Mouse (Mus musculus): ENCODE data around the gene Prlr. TPM values are rescaled to one million over a fixed set of nuclear protein-coding genes. Genes with fewer than 3 reads are reported as not detected.

The Prlr gene
- polyA plus RNA-seq, 1 experiment from 2014 or later, result 0.11 TPM

GRCm38 (mm10) chr15:10200991-10201390 lies 24.0 kb downstream of the Prlr start:
- Histone ChIP-seq H3K4me1 (no peaks in the 10 kb centered on the region), H3K4me3 (no peak overlapping the region), H3K36me3 (no peaks in the 10 kb centered on the region), H3K27me3 (no peaks in the 10 kb centered on the region), H3K4me2 (replicated peaks) (no peak overlapping the region), H3K9me3 (no peaks in the 10 kb centered on the region), H3K9ac (replicated peaks) (no peak overlapping the region), H3K27ac (replicated peaks) (no peak overlapping the region)
- 90% methylated on average over 5 of the region's 5 CpGs for WGBS
- no peak for ATAC-seq (ENCODE audit: low FRiP score, low read depth)

GRCm38 (mm10) chr15:10202504-10203302 lies 25.7 kb downstream of the Prlr start:
- Histone ChIP-seq H3K4me1 (no peaks in the 10 kb centered on the region), H3K27ac (replicated peaks) (no peak overlapping the region), H3K9me3 (no peaks in the 10 kb centered on the region), H3K36me3 (no peaks in the 10 kb centered on the region), H3K4me2 (replicated peaks) (no peak overlapping the region), H3K27me3 (no peaks in the 10 kb centered on the region), H3K9ac (replicated peaks) (no peak overlapping the region), H3K4me3 (no peak overlapping the region)
- WGBS, result 92% methylated on average over 7 of the region's 7 CpGs
- no peak for ATAC-seq (ENCODE audit: low FRiP score, low read depth)

GRCm38 (mm10) chr15:10210261-10210770 lies 33.3 kb downstream of the Prlr start:
- Histone ChIP-seq H3K27me3 (no peaks in the 10 kb centered on the region), H3K27ac (replicated peaks) (no peak overlapping the region)
- no peak for ATAC-seq (ENCODE audit: low FRiP score, low read depth)

GRCm38 (mm10) chr15:10211992-10212391 lies 35.0 kb downstream of the Prlr start:
- no peak overlapping the region for H3K4me3 ChIP-seq
- no peaks in the 10 kb centered on the region for H3K36me3 ChIP-seq
- no peak overlapping the region for H3K27ac ChIP-seq (replicated peaks)
- no peaks in the 10 kb centered on the region for H3K9me3 ChIP-seq
- H3K4me1 ChIP-seq, result no peaks in the 10 kb centered on the region
- no peak for ATAC-seq (ENCODE audit: low FRiP score, low read depth)
- no peaks in the 10 kb centered on the region for H3K27me3 ChIP-seq
- no peak overlapping the region for H3K9ac ChIP-seq (replicated peaks)
- no peak overlapping the region for H3K4me2 ChIP-seq (replicated peaks)

More at GRCm38 (mm10) chr15:10210261-10210770, 33.3 kb downstream of the Prlr start:
- Histone ChIP-seq H3K4me1 (no peaks in the 10 kb centered on the region), H3K4me3 (no peak overlapping the region), H3K4me2 (replicated peaks) (no peak overlapping the region), H3K9me3 (no peaks in the 10 kb centered on the region), H3K9ac (replicated peaks) (no peak overlapping the region), H3K36me3 (no peaks in the 10 kb centered on the region)
- 82% methylated on average over 4 of the region's 4 CpGs for WGBS

- no peaks in the 10 kb centered on the region for H3K9me3 ChIP-seq
- H3K36me3 ChIP-seq, result no peaks in the 10 kb centered on the region
- H3K27ac ChIP-seq (replicated peaks), result no peak overlapping the region
- 87% methylated on average over 6 of the region's 6 CpGs for WGBS
- ATAC-seq (ENCODE audit: low FRiP score, low read depth), result no peak
- H3K4me3 ChIP-seq, result no peak overlapping the region
- H3K4me2 ChIP-seq (replicated peaks), result no peak overlapping the region
- no peaks in the 10 kb centered on the region for H3K4me1 ChIP-seq
- no peaks in the 10 kb centered on the region for H3K27me3 ChIP-seq
- H3K9ac ChIP-seq (replicated peaks), result no peak overlapping the region
Measured at GRCm38 (mm10) chr15:10213213-10213612, 36.2 kb downstream of the Prlr start.

- Histone ChIP-seq H3K9ac (replicated peaks) (no peak overlapping the region), H3K4me3 (no peak overlapping the region), H3K4me2 (replicated peaks) (no peak overlapping the region), H3K27me3 (no peaks in the 10 kb centered on the region), H3K4me1 (no peaks in the 10 kb centered on the region), H3K9me3 (no peaks in the 10 kb centered on the region), H3K36me3 (no peaks in the 10 kb centered on the region), H3K27ac (replicated peaks) (no peak overlapping the region)
- 89% methylated on average over 3 of the region's 3 CpGs for WGBS
- ATAC-seq (ENCODE audit: low FRiP score, low read depth), result no peak
Measured at GRCm38 (mm10) chr15:10213710-10214109, 36.7 kb downstream of the Prlr start.

GRCm38 (mm10) chr15:10215719-10216118 lies 38.7 kb downstream of the Prlr start:
- 82% methylated on average over 8 of the region's 8 CpGs for WGBS
- no peak overlapping the region for H3K9ac ChIP-seq (replicated peaks)
- H3K9me3 ChIP-seq, result no peaks in the 10 kb centered on the region
- no peak overlapping the region for H3K4me2 ChIP-seq (replicated peaks)
- no peak for ATAC-seq (ENCODE audit: low FRiP score, low read depth)
- no peak overlapping the region for H3K4me3 ChIP-seq
- H3K27ac ChIP-seq (replicated peaks), result no peak overlapping the region
- no peaks in the 10 kb centered on the region for H3K4me1 ChIP-seq
- H3K27me3 ChIP-seq, result no peaks in the 10 kb centered on the region
- no peaks in the 10 kb centered on the region for H3K36me3 ChIP-seq

GRCm38 (mm10) chr15:10216189-10216588 lies 39.2 kb downstream of the Prlr start:
- Histone ChIP-seq H3K36me3 (no peaks in the 10 kb centered on the region), H3K4me2 (replicated peaks) (no peak overlapping the region), H3K27me3 (no peaks in the 10 kb centered on the region), H3K27ac (replicated peaks) (no peak overlapping the region), H3K4me1 (no peaks in the 10 kb centered on the region), H3K9me3 (no peaks in the 10 kb centered on the region), H3K4me3 (no peak overlapping the region), H3K9ac (replicated peaks) (no peak overlapping the region)
- WGBS, result 95% methylated on average over 4 of the region's 4 CpGs
- ATAC-seq (ENCODE audit: low FRiP score, low read depth), result no peak

GRCm38 (mm10) chr15:10223614-10224155 lies 46.6 kb downstream of the Prlr start:
- H3K4me2 ChIP-seq (replicated peaks), result no peak overlapping the region
- no peaks in the 10 kb centered on the region for H3K27me3 ChIP-seq
- H3K9ac ChIP-seq (replicated peaks), result no peak overlapping the region
- WGBS, result 81% methylated on average over 4 of the region's 4 CpGs
- no peaks in the 10 kb centered on the region for H3K36me3 ChIP-seq
- no peaks in the 10 kb centered on the region for H3K4me1 ChIP-seq
- ATAC-seq (ENCODE audit: low FRiP score, low read depth), result no peak
- H3K27ac ChIP-seq (replicated peaks), result no peak overlapping the region
- H3K9me3 ChIP-seq, result no peaks in the 10 kb centered on the region
- H3K4me3 ChIP-seq, result no peak overlapping the region

- no peaks in the 10 kb centered on the region for H3K36me3 ChIP-seq
- no peak overlapping the region for H3K4me2 ChIP-seq (replicated peaks)
- H3K4me3 ChIP-seq, result no peak overlapping the region
- no peaks in the 10 kb centered on the region for H3K27me3 ChIP-seq
- WGBS, result 91% methylated on average over 4 of the region's 4 CpGs
- no peak overlapping the region for H3K27ac ChIP-seq (replicated peaks)
- H3K9ac ChIP-seq (replicated peaks), result no peak overlapping the region
- no peaks in the 10 kb centered on the region for H3K4me1 ChIP-seq
- no peak for ATAC-seq (ENCODE audit: low FRiP score, low read depth)
- H3K9me3 ChIP-seq, result no peaks in the 10 kb centered on the region
Measured at GRCm38 (mm10) chr15:10225701-10226100, 48.7 kb downstream of the Prlr start.

GRCm38 (mm10) chr15:10228636-10229035 lies 51.6 kb downstream of the Prlr start:
- no peaks in the 10 kb centered on the region for H3K4me1 ChIP-seq
- no peak overlapping the region for H3K4me3 ChIP-seq
- no peak overlapping the region for H3K9ac ChIP-seq (replicated peaks)
- no peak overlapping the region for H3K4me2 ChIP-seq (replicated peaks)
- ATAC-seq (ENCODE audit: low FRiP score, low read depth), result no peak
- no peaks in the 10 kb centered on the region for H3K36me3 ChIP-seq
- 83% methylated on average over 2 of the region's 2 CpGs for WGBS
- no peaks in the 10 kb centered on the region for H3K9me3 ChIP-seq
- H3K27ac ChIP-seq (replicated peaks), result no peak overlapping the region
- H3K27me3 ChIP-seq, result no peaks in the 10 kb centered on the region

- Histone ChIP-seq H3K27ac (replicated peaks) (no peak overlapping the region), H3K36me3 (no peaks in the 10 kb centered on the region), H3K9ac (replicated peaks) (no peak overlapping the region), H3K4me1 (no peaks in the 10 kb centered on the region), H3K4me2 (replicated peaks) (no peak overlapping the region), H3K27me3 (no peaks in the 10 kb centered on the region), H3K9me3 (no peaks in the 10 kb centered on the region), H3K4me3 (no peak overlapping the region)
- ATAC-seq (ENCODE audit: low FRiP score, low read depth), result no peak
- 91% methylated on average over 5 of the region's 5 CpGs for WGBS
Measured at GRCm38 (mm10) chr15:10235977-10236376, 58.9 kb downstream of the Prlr start.

Data from midbrain, embryonic 12.5 days (tissue).